Mouse (Mus musculus) urinary bladder, postnatal 10 days (tissue): ENCODE data around the gene Aldh1a1.
"Not testable (repeated sequence)": the region's sequence is repeated elsewhere in the genome, so short reads cannot be mapped to it uniquely, and the experiment has no call there.

Source experiments
- DNase-seq: peaks from one replicate; pipeline ENCODE4 v3.0.0; 2022; ENCODE audit warnings: low spot score

Gene Aldh1a1

GRCm38 (mm10) chr19:20555365-20555764, 62.9 kb downstream of the Aldh1a1 start:
- DNase-seq: no peak

GRCm38 (mm10) chr19:20557211-20557610, 64.7 kb downstream of the Aldh1a1 start:
- DNase-seq: no peak

GRCm38 (mm10) chr19:20558069-20558468, 65.6 kb downstream of the Aldh1a1 start:
- DNase-seq: no peak

GRCm38 (mm10) chr19:20558544-20558943, 66.0 kb downstream of the Aldh1a1 start:
- DNase-seq: no peak

- no peak for DNase-seq
Observed at GRCm38 (mm10) chr19:20558952-20559351, 66.4 kb downstream of the Aldh1a1 start.

- no peak for DNase-seq
Observed at GRCm38 (mm10) chr19:20559952-20560351, 67.4 kb downstream of the Aldh1a1 start.

- no peak for DNase-seq
Observed at GRCm38 (mm10) chr19:20562396-20562795, 69.9 kb downstream of the Aldh1a1 start.

- DNase-seq: no peak
Observed at GRCm38 (mm10) chr19:20566294-20566693, 73.8 kb downstream of the Aldh1a1 start.

- no peak for DNase-seq
Observed at GRCm38 (mm10) chr19:20567039-20567438, 74.5 kb downstream of the Aldh1a1 start.

- no peak for DNase-seq
Observed at GRCm38 (mm10) chr19:20576984-20577383, 84.5 kb downstream of the Aldh1a1 start.

- no peak for DNase-seq
Observed at GRCm38 (mm10) chr19:20577429-20577828, 84.9 kb downstream of the Aldh1a1 start.

GRCm38 (mm10) chr19:20599951-20600350, 107.4 kb downstream of the Aldh1a1 start:
- DNase-seq: no peak

GRCm38 (mm10) chr19:20601739-20602138, 109.2 kb downstream of the Aldh1a1 start:
- no peak for DNase-seq

GRCm38 (mm10) chr19:20603212-20603611, 110.7 kb downstream of the Aldh1a1 start:
- DNase-seq: no peak

GRCm38 (mm10) chr19:20603866-20604265, 111.4 kb downstream of the Aldh1a1 start:
- no peak for DNase-seq

- DNase-seq: no peak
Observed at GRCm38 (mm10) chr19:20614252-20614930, 121.9 kb downstream of the Aldh1a1 start.

GRCm38 (mm10) chr19:20622434-20622833, 129.9 kb downstream of the Aldh1a1 start:
- DNase-seq: no peak

- DNase-seq: no peak
Observed at GRCm38 (mm10) chr19:20623416-20623815, 130.9 kb downstream of the Aldh1a1 start.

- DNase-seq: no peak
Observed at GRCm38 (mm10) chr19:20631020-20631419, 138.5 kb downstream of the Aldh1a1 start.

GRCm38 (mm10) chr19:20633876-20634691, 141.6 kb downstream of the Aldh1a1 start:
- DNase-seq: no peak

GRCm38 (mm10) chr19:20644346-20644745, 151.8 kb downstream of the Aldh1a1 start:
- no peak for DNase-seq

GRCm38 (mm10) chr19:20647496-20647895, 155.0 kb downstream of the Aldh1a1 start:
- not testable (repeated sequence) for DNase-seq

GRCm38 (mm10) chr19:20650008-20650407, 157.5 kb downstream of the Aldh1a1 start:
- DNase-seq: no peak
